Mouse (Mus musculus) embryonic facial prominence, embryonic 12.5 days (tissue): Measurements from ENCODE around the gene Zfp429. TPM values are rescaled to one million over a fixed set of nuclear protein-coding genes. Genes with fewer than 3 reads are reported as not detected.
"Not testable (repeated sequence)": the region's sequence is repeated elsewhere in the genome, so short reads cannot be mapped to it uniquely, and the experiment has no call there.

ENCODE experiments used
- ATAC-seq: fragments of 200-750 bp; cut with Nextera tagmentation; 2 replicates; pipeline ENCODE4 v1.8.0; 2017; ENCODE audit not compliant: insufficient number of reproducible peaks, insufficient read depth, low FRiP score, low TSS enrichment
- H3K27ac ChIP-seq: fragments of 300-500 bp; sonication (generic); 2 replicates; pipeline ENCODE4 v1.5.1; 2016; ENCODE audit warnings: mild to moderate bottlenecking
- H3K27me3 ChIP-seq: fragments of 300-500 bp; sonication (generic); 2 replicates; pipeline ENCODE4 v1.6.1; 2016; ENCODE audit warnings: mild to moderate bottlenecking, moderate library complexity
- H3K36me3 ChIP-seq: fragments of 300-500 bp; sonication (generic); 2 replicates; pipeline ENCODE4 v1.6.1; 2016; ENCODE audit warnings: mild to moderate bottlenecking
- H3K4me1 ChIP-seq: fragments of 300-500 bp; sonication (generic); 2 replicates; pipeline ENCODE4 v1.6.1; 2016
- H3K4me2 ChIP-seq: fragments of 300-500 bp; sonication (generic); replicated peaks from 2 replicates; pipeline ENCODE4 v1.6.1; 2016; ENCODE audit warnings: mild to moderate bottlenecking, moderate library complexity
- H3K4me3 ChIP-seq: fragments of 300-500 bp; sonication (generic); 2 replicates; pipeline ENCODE4 v1.5.1; 2016; ENCODE audit warnings: mild to moderate bottlenecking
- H3K9ac ChIP-seq: fragments of 300-500 bp; sonication (generic); 2 replicates; pipeline ENCODE4 v1.6.1; 2016; ENCODE audit warnings: mild to moderate bottlenecking, moderate library complexity
- H3K9me3 ChIP-seq: fragments of 300-500 bp; sonication (generic); 2 replicates; pipeline ENCODE4 v1.6.1; 2016; ENCODE audit warnings: mild to moderate bottlenecking, moderate library complexity
- WGBS: fragments of 180-500 bp; shearing (Covaris S2); methylation state at CpG from one replicate; pipeline ENCODE4 v1.1.7; 2016; 5-methylcytosine and 5-hydroxymethylcytosine counted together
- polyA plus RNA-seq: library from polyadenylated mRNA; unstranded; fragments of >200 nt; fragmentation: Nextera tagmentation; extraction: Ambion mirVana; gene quantifications from 2 replicates; pipeline ENCODE4 v1.2.1, GENCODE M21; 2016

Gene Zfp429
- polyA plus RNA-seq: 4.9 and 6.6 TPM in 2 replicates

DNA sequence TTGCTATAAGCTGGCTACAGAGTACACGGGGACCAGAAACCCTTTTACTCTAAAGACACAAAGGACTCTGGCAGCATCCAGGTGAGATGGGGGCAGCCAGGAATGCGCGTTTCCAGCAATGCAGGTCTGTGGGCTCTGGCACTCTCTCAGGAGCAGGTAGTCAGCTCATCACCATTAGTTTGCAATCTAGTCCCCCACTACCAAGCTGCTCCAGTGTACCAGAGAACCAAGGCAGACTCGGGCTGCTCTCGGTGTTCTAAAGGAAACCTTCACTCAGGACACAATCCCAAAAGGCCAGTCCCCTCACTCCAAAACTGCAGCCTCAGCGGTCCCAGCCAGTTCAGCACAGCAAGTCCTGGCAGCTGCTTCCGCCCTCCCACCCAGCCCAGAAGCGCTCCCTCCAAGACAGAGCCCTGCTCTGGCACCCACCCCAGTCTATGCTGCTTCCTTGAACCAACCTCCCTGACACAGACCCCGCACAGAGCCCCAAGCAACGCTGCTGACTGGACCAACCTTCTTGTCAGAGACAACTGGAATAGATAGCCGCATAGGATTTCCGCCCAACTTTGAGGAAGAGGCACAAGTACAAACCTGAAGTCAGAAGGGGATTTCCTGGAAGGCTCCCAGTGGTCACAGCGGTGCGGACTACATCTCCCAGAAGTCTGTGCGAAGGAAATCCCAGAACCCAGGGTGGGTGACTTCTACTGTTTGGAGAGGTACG is at the start of gene Zfp429:
Zfp429 (minus strand) TSS at position 637 of the 721 bp plus-strand sequence.
- 6% methylated on average over 14 of the region's 16 CpGs for WGBS
- not testable (repeated sequence) for H3K4me1 ChIP-seq, H3K9me3 ChIP-seq, H3K27ac ChIP-seq, H3K36me3 ChIP-seq, H3K27me3 ChIP-seq
- peak within 1 kb of the TSS; percentile 65 for H3K4me3 ChIP-seq
- peak within 1 kb of the TSS; percentile 60 for H3K9ac ChIP-seq
- ATAC-seq: peak; percentile 94
- H3K4me2 ChIP-seq: peak within 1 kb of the TSS; percentile 55

DNA sequence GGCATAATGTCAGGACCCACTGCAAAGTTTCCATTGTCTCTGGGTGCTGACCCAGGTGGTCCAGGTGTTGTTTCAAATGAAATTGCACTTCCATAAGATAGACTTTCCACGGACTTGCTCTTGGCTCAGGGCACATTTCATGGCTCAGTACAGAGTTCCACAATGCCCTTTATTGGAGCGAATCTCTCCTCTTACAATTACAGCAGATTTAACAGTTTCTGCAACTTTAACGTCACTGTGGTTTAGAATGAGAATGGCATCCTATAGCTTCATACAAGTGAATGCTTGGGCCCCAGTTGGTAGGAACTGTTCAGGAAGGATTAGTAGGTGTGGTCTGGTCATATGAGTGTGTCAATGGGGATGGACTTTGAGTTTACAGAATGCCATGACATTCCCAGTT is 37.5 kb upstream of the Zfp429 start:
- H3K9me3 ChIP-seq, H3K27me3 ChIP-seq, H3K4me2 ChIP-seq, ATAC-seq, H3K4me1 ChIP-seq, H3K9ac ChIP-seq, H3K4me3 ChIP-seq, H3K36me3 ChIP-seq, H3K27ac ChIP-seq: not testable (repeated sequence)
- WGBS: 85% methylated on average over 1 of the region's 3 CpGs

DNA sequence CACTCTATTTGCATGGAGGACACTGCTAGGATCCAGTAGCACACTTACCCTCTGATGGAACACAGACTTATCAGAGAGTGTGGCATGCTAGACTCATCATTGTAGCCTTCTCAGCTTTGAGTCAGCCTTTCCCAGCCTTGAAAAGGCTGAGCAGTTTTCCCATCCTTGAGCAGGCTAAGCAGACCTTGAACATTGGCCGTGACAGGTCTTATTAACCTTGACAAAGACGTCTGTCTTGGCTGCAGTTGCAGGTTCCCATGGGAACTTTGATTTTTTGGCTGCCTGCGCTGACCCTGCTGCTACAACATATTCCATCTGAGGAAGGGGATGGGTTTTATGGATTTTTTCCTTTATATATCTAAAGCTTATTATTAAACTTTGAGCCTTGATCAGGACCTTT is 28.5 kb upstream of the Zfp429 start:
- WGBS: 77% methylated on average over 3 of the region's 3 CpGs

DNA sequence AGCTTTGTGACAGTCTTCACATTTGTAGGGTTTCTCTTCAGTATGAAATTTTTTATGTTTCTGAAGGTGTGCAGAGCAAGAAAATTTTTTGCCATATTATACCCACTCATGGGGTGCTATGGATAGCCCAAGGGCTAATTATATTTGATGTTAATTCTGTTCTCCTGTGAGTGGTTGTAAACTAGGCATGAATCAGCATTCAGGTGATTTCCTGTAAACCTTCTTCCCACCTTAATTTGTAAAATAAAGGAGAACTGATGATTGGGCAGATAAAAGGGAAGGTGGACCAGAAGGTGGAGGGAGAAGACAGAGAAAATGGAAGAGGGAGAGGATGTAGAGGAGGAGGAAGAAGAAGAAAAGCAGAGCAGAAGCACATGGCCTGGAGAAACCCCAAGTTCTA is 26.1 kb upstream of the Zfp429 start:
- H3K36me3 ChIP-seq, H3K4me3 ChIP-seq, H3K4me1 ChIP-seq, H3K9me3 ChIP-seq, H3K27ac ChIP-seq, H3K9ac ChIP-seq, H3K27me3 ChIP-seq, ATAC-seq, H3K4me2 ChIP-seq: not testable (repeated sequence)

More for the DNA sequence above, 28.5 kb upstream of the Zfp429 start:
- Histone ChIP-seq H3K27me3 (no peaks in the 10 kb centered on the region), H3K27ac (no peak overlapping the region), H3K4me3 (no peak overlapping the region), H3K36me3 (no peaks in the 10 kb centered on the region), H3K4me2 (no peak overlapping the region), H3K9ac (no peak overlapping the region), H3K4me1 (no peaks in the 10 kb centered on the region), H3K9me3 (no peaks in the 10 kb centered on the region)
- no peak for ATAC-seq

DNA sequence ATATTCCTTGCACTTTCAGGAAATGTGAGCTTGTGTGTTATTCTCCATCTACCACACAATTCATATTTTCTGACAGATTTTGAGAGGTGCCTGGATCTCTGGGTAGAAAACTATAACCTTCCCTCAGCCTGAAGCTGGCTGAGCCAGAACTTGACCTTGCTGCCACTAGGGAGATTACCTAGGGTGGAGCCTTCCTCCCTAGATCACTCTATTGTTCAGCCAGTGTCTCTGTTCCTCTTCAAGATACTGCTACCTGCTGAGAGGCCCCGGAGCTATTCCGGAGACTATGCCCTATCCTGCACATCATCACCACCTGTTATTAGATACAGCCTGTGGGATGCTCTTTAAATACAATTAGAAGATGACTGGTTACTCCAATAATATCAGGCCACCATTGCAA is 22.9 kb upstream of the Zfp429 start:
- 74% methylated on average over 2 of the region's 2 CpGs for WGBS
- H3K27ac ChIP-seq, H3K4me3 ChIP-seq, H3K9me3 ChIP-seq, H3K4me1 ChIP-seq, H3K27me3 ChIP-seq, H3K4me2 ChIP-seq, H3K9ac ChIP-seq, H3K36me3 ChIP-seq, ATAC-seq: not testable (repeated sequence)

DNA sequence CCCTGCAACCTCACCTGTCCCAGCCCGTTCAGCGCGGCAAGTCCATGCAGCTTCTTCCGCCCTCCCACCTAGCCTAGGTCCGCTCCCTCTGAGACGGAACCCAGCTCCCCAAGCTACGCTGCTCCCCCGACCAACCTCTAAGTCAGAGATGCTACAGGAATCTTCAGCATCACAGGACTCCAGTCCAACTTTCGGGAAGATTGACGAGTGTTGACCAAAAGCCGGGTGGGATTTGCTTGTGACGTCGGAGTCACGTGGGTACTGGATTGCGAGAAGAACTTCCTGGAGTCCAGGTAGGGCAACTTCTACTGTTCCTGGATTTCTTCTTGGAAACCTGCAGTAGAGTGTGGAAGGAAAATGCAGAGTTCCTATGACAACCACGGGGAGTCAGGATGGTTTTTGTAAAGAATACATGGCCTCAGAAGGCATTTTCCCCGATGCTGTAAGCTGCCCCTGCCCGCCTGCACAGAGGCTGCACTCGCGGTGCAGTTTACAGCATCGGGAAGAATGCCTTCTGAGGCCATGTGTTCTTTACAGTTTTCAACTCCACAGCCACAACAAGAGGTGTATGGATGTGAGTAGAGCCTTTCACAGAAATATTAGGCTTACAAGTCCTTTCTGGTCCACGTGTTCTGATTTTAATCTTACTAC is 21.7 kb upstream of the Zfp429 start, which contains the start of gene Zfp459:
Zfp459 (minus strand) TSS at position 212 of the 651 bp plus-strand sequence.
- WGBS: 3% methylated on average over 22 of the region's 22 CpGs
- peak; percentile 83 for ATAC-seq
- H3K27ac ChIP-seq: no peak within 1 kb of the TSS
- no peaks in the 10 kb centered on the region for H3K27me3 ChIP-seq
- peak within 1 kb of the TSS; percentile 59 for H3K4me3 ChIP-seq
- H3K9me3 ChIP-seq: no peaks in the 10 kb centered on the region
- H3K4me2 ChIP-seq: peak within 1 kb of the TSS; percentile 68
- H3K9ac ChIP-seq: peak within 1 kb of the TSS; percentile 60
- H3K4me1 ChIP-seq: no peaks in the 10 kb centered on the region
- H3K36me3 ChIP-seq: no peaks in the 10 kb centered on the region

DNA sequence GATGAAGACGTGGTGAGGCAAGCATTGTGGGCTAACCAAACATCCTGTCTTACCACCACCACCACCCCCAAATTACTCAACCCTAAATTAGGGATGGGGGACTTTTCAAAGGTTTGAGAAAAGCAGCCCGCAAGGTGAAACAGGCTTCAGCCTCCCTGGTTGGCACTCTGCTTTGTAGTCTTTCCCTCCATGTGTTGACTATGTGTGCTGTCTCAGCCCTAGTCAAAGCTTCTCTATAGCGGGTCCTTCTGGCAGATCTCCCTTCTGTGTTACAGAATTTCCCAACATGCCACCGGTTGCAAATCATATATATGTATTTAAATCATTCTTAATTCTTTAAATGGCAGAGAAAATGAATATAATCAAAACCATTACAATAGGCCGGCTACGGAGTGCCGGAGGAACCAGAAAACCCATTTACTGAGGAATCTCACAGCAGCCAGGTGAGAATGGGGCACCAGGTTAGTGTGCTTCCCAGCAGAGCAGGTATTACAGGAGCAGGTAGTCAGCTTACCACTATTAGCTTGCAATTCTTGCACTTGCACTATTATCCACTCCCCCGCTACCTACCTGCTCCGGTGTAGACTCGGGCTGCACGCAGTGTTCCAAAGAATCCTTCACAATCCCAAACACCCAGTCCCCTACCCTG is 21.1 kb upstream of the Zfp429 start:
- ATAC-seq: peak; percentile 17; the same call in 1 of the 2 replicates
- no peak overlapping the region for H3K27ac ChIP-seq
- no peaks in the 10 kb centered on the region for H3K27me3 ChIP-seq
- no peaks in the 10 kb centered on the region for H3K4me1 ChIP-seq
- peak overlapping the region; percentile 60 for H3K9ac ChIP-seq
- peak overlapping the region; percentile 59 for H3K4me3 ChIP-seq
- no peaks in the 10 kb centered on the region for H3K36me3 ChIP-seq
- 30% methylated on average over 11 of the region's 11 CpGs for WGBS
- H3K4me2 ChIP-seq: peak overlapping the region; percentile 68
- H3K9me3 ChIP-seq: no peaks in the 10 kb centered on the region

DNA sequence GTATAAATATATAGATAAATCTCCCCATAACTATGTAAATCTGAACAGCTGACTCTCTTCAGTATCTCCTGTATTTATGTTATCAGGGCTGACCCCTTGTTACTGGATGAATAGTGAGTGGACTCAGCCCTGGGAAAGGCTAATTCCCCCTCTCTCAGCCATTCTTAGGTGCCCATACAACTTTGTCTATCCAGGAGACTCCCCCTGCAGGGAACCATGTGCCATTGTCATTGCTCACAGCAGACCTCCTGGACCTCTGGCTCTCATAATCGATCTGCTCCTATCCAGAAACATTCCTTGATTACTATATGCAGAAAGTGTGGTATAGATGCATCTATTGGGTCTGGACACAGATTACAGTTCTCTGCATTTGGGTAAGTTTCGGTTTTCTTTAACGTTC is 17.2 kb upstream of the Zfp429 start:
- Histone ChIP-seq H3K4me2 (no peak overlapping the region), H3K4me3 (no peak overlapping the region), H3K27ac (no peak overlapping the region), H3K9me3 (no peaks in the 10 kb centered on the region), H3K27me3 (no peaks in the 10 kb centered on the region), H3K4me1 (no peaks in the 10 kb centered on the region), H3K36me3 (no peaks in the 10 kb centered on the region), H3K9ac (no peak overlapping the region)
- ATAC-seq: no peak
- 88% methylated on average over 3 of the region's 3 CpGs for WGBS

DNA sequence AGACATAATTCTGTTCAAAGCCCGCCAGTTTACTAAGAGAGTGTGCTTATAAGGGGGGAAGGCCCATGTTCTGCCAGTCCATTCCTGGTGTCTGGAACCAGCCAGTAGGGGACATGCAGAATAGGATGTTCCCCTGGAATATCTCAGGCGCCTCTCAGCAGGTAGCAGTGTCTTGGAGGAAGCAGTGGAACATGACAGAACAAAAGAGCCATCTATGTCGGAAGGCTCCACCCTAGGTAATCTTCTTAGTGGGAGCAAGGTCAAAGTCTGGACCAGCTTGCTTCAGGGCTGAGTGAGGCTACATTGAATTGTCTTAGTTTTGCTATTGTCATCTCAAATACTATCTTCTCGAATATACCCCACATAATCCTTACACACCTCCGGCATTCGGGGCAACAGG is 16.1 kb upstream of the Zfp429 start:
- Histone ChIP-seq H3K4me2 (no peak overlapping the region), H3K4me3 (no peak overlapping the region), H3K36me3 (no peaks in the 10 kb centered on the region), H3K27ac (no peak overlapping the region), H3K9ac (no peak overlapping the region), H3K27me3 (no peaks in the 10 kb centered on the region), H3K9me3 (no peaks in the 10 kb centered on the region), H3K4me1 (no peaks in the 10 kb centered on the region)
- ATAC-seq: no peak
- WGBS: 86% methylated on average over 6 of the region's 6 CpGs

DNA sequence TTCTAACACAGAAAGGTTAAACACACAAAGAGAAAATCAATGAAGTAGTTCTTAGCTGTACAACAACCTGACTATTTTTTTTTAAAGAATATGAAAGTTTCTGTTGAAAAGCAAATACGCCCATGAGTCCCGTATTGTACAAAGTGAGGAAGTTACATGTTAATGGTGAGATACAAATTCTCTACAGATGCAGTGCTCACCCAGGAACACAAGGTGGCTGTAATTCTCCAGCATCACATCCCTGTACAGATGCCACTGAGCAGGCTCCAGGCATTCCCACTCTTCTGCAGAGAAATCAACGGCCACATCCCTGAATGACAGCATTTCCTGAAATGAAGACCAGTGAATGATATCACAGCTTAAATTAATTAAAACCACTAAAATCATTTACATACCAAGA is 14.0 kb upstream of the Zfp429 start:
- not testable (repeated sequence) for H3K4me2 ChIP-seq, ATAC-seq, H3K27me3 ChIP-seq, H3K4me3 ChIP-seq, H3K4me1 ChIP-seq, H3K36me3 ChIP-seq, H3K27ac ChIP-seq, H3K9me3 ChIP-seq, H3K9ac ChIP-seq
- 68% methylated on average over 3 of the region's 3 CpGs for WGBS

DNA sequence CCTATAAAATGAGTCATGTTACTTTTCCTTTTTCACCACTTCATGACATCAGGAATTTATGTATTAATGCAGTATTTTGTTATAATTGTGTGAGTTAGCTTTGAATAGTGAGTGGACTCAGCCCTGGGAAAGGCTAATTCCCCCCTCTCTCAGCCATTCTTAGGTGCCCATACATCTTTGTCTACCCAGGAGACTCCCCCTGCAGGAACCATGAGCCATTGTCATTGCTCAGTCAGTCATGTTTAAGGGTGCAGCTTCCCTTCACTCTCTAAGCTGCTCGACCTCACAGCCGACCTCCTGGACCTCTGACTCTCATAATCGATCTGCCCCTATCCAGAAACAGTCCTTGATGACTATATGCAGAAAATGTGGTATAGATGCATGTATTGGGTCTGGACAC is 23.4 kb downstream of the Zfp429 start:
- not testable (repeated sequence) for H3K4me2 ChIP-seq, ATAC-seq, H3K27ac ChIP-seq, H3K4me1 ChIP-seq, H3K9me3 ChIP-seq, H3K4me3 ChIP-seq, H3K36me3 ChIP-seq, H3K9ac ChIP-seq, H3K27me3 ChIP-seq
- WGBS: 81% methylated on average over 3 of the region's 3 CpGs
